Mouse (Mus musculus): Measurements from ENCODE around the gene Timmdc1. TPM values are rescaled to one million over a fixed set of nuclear protein-coding genes. Genes with fewer than 3 reads are reported as not detected.
"Not testable (repeated sequence)": the region's sequence is repeated elsewhere in the genome, so short reads cannot be mapped to it uniquely, and the experiment has no call there.

The Timmdc1 gene
- total and polyA plus RNA-seq, 2 experiments from 2014 or later: 26.3 to 29.4 TPM

DNA sequence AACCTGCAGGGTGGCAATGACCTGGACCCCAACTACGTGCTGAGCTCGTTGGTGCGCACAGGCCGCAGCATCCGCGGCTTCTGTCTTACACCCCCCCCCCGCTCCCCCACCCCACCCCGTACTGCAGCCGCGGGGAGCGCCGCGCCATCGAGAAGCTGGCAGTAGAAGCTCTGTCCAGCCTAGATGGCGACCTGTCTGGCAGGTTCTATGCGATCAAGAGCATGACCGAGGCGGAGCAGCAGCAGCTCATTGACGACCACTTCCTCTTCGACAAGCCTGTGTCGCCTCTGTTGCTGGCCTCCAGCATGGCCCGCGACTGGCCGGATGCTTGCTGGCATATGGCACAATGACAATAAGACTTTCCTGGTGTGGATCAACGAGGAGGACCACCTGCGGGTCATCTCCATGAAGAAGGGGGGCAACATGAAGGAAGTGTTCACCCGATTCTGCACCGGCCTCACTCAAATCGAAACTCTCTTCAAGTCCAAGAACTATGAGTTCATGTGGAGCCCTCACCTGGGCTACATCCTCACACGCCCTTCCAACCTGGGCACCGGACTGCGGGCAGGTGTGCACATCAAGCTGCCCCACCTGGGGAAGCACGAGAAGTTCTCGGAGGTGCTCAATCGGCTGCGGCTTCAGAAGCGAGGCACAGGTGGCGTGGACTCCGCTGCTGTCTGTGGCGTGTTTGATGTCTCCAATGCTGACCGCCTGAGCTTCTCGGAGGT lies 38.7 kb downstream of the Timmdc1 start:
- DNase-seq (ENCODE audit: low spot score): no peak
- Histone ChIP-seq H3K4me2 (ENCODE audit: low read depth, low read length, poor library complexity, severe bottlenecking) (peak overlapping the region; percentile 36), H3K36me3 (ENCODE audit: insufficient read depth, low read length) (no peaks in the 10 kb centered on the region), H3K4me3 (ENCODE audit: low read depth, low read length) (peak overlapping the region; percentile 22), H3K27ac (ENCODE audit: low read depth, low read length) (no peak overlapping the region), H3K9me3 (ENCODE audit: low read length) (no peaks in the 10 kb centered on the region), H3K27me3 (ENCODE audit: insufficient read depth, low read length) (0 out of 2 replicates have a peak, but pooled peaks cover 3% of the 10 kb centered on the region), H3K4me1 (ENCODE audit: insufficient read depth, low read length) (no peaks in the 10 kb centered on the region), H3K9ac (replicated peaks; ENCODE audit: low read length, poor library complexity, severe bottlenecking) (no peak overlapping the region)
- 46% methylated on average over 36 of the region's 42 CpGs for WGBS
- TF ChIP-seq CTCF (IDR thresholded peaks at IDR 0.05): no peak
- ATAC-seq (ENCODE audit: low FRiP score): 0 out of 2 replicates have a peak, but pooled peaks have one; percentile 27

DNA sequence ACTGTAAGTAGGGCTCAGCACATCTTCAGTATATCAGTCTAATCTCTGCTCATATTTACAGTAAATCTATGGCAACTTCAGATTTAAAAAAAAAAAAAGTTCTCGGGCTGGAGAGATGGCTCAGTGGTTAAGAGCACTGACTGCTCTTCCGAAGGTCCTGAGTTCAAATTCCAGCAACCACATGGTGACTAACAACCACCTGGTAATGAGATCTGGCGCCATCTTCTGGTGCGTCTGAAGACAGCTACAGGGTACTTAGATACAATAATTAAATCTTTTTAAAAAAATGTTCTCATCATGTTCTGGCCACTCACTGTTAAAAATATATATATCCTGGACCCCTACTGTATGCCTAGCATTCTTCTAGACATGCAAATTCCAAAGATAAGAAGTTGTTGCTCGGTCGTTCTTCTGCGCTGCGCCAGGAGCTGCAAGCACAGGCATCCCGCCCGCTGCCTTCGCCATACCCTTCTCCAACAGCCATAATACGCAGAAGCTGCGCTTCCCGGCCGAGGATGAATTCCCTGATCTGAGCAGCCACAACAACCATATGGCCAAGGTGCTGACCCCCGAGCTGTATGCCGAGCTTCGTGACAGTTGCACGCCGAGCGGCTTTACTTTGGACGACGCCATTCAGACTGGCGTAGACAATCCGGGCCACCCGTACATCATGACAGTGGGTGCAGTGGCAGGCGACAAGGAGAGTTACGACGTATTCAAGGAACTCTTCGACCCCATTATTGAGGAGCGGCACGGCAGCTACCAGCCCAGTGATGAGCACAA lies 39.5 kb downstream of the Timmdc1 start:
- Histone ChIP-seq H3K9me3 (ENCODE audit: low read length) (no peaks in the 10 kb centered on the region), H3K27me3 (ENCODE audit: insufficient read depth, low read length) (0 out of 2 replicates have a peak, but pooled peaks cover 3% of the 10 kb centered on the region), H3K4me3 (ENCODE audit: low read depth, low read length) (peak overlapping the region; percentile 22), H3K36me3 (ENCODE audit: insufficient read depth, low read length) (no peaks in the 10 kb centered on the region), H3K4me2 (ENCODE audit: low read depth, low read length, poor library complexity, severe bottlenecking) (peak overlapping the region; percentile 36), H3K27ac (ENCODE audit: low read depth, low read length) (no peak overlapping the region), H3K9ac (replicated peaks; ENCODE audit: low read length, poor library complexity, severe bottlenecking) (no peak overlapping the region), H3K4me1 (ENCODE audit: insufficient read depth, low read length) (no peaks in the 10 kb centered on the region)
- 20% methylated on average over 32 of the region's 32 CpGs for WGBS
- DNase-seq (ENCODE audit: low spot score) (peak; percentile 46), ATAC-seq (ENCODE audit: low FRiP score) (peak; percentile 54; the same call in 1 of the 2 replicates)
- TF ChIP-seq CTCF (IDR thresholded peaks at IDR 0.05): peak; percentile 64

DNA sequence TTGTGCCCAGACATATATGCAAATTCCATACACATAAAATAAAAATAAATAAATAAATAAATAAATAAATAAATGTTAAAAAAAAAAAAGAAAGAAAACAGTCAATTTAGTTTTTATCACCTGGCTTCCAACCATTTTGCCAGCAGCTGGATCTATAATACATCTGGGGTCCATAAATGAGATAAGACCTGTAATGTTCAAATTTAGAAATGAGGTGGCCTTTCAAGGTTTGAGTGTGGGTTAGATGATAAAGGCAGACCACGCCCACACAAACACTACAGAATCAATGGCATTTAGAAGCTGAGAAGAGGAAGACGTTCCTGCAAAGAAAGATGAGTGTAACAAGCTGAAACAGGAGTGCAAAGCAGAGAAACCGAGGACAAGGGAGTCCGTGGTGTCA lies 41.1 kb downstream of the Timmdc1 start:
- Histone ChIP-seq H3K4me3 (ENCODE audit: low read depth, low read length) (no peak overlapping the region), H3K9me3 (ENCODE audit: low read length) (no peaks in the 10 kb centered on the region), H3K27me3 (ENCODE audit: insufficient read depth, low read length) (0 out of 2 replicates have a peak, but pooled peaks cover 3% of the 10 kb centered on the region), H3K36me3 (ENCODE audit: insufficient read depth, low read length) (no peaks in the 10 kb centered on the region), H3K4me1 (ENCODE audit: insufficient read depth, low read length) (no peaks in the 10 kb centered on the region), H3K4me2 (ENCODE audit: low read depth, low read length, poor library complexity, severe bottlenecking) (no peak overlapping the region), H3K27ac (ENCODE audit: low read depth, low read length) (no peak overlapping the region), H3K9ac (replicated peaks; ENCODE audit: low read length, poor library complexity, severe bottlenecking) (no peak overlapping the region)
- ATAC-seq (ENCODE audit: low FRiP score): no peak
- TF ChIP-seq CTCF (IDR thresholded peaks at IDR 0.05): no peak
- WGBS: 84% methylated on average over 4 of the region's 4 CpGs
- DNase-seq (ENCODE audit: low spot score): no peak

DNA sequence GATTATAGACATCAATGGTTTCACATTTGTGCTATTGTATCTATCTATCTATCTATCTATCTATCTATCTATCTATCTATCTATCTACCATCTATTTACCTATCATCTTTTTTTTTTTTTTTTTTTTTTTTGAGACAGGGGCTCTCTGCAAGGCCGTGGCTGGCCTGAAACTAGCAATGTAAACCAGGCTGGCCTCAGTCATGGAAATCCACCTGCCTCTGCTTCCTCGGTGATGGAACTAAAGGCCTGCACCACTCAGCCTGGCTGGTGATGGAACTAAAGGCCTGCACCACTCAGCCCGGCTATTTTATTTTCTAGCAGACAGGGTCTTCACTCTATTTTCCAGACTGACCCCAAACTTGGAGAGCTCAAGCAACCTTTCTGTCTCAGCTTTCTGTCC lies 44.2 kb downstream of the Timmdc1 start:
- Histone ChIP-seq H3K27me3 (ENCODE audit: insufficient read depth, low read length) (no peaks in the 10 kb centered on the region), H3K4me1 (ENCODE audit: insufficient read depth, low read length) (no peaks in the 10 kb centered on the region), H3K27ac (ENCODE audit: low read depth, low read length) (no peak overlapping the region), H3K9me3 (ENCODE audit: low read length) (no peaks in the 10 kb centered on the region), H3K4me3 (ENCODE audit: low read depth, low read length) (no peak overlapping the region), H3K36me3 (ENCODE audit: insufficient read depth, low read length) (no peaks in the 10 kb centered on the region), H3K9ac (replicated peaks; ENCODE audit: low read length, poor library complexity, severe bottlenecking) (no peak overlapping the region), H3K4me2 (ENCODE audit: low read depth, low read length, poor library complexity, severe bottlenecking) (no peak overlapping the region)
- WGBS: 94% methylated on average over 3 of the region's 3 CpGs
- ATAC-seq (ENCODE audit: low FRiP score): no peak
- no peak for TF ChIP-seq CTCF (IDR thresholded peaks at IDR 0.05)
- no peak for DNase-seq (ENCODE audit: low spot score)

DNA sequence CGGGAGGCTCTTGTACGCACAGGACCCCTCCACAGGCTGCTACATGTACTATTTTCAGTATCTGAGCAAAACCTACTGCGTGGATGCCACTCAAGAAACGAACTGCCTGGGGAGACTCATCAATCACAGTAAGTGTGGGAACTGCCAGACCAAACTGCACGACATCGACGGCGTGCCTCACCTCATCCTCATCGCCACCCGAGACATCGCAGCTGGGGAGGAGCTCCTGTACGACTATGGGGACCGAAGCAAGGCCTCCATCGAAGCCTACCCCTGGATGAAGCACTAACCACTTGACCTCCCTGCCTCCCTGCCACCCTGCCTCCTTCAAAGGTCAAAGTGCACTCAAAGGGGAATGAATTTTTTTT lies 45.2 kb downstream of the Timmdc1 start:
- Histone ChIP-seq H3K4me2 (ENCODE audit: low read depth, low read length, poor library complexity, severe bottlenecking) (peak overlapping the region; percentile 55), H3K9ac (replicated peaks; ENCODE audit: low read length, poor library complexity, severe bottlenecking) (0 out of 2 replicates have a peak overlapping the region, but pooled peaks have one; percentile 2), H3K4me3 (ENCODE audit: low read depth, low read length) (peak overlapping the region; percentile 34)
- not testable (repeated sequence) for H3K27ac ChIP-seq (ENCODE audit: low read depth, low read length); ATAC-seq (ENCODE audit: low FRiP score); H3K36me3 ChIP-seq (ENCODE audit: insufficient read depth, low read length); H3K27me3 ChIP-seq (ENCODE audit: insufficient read depth, low read length); DNase-seq (ENCODE audit: low spot score); H3K9me3 ChIP-seq (ENCODE audit: low read length); H3K4me1 ChIP-seq (ENCODE audit: insufficient read depth, low read length)
- 65% methylated on average over 14 of the region's 14 CpGs for WGBS
